Mouse (Mus musculus): ENCODE measurements around the gene D7Ertd443e. TPM values are rescaled to one million over a fixed set of nuclear protein-coding genes. Genes with fewer than 3 reads are reported as not detected.

D7Ertd443e gene
- polyA plus RNA-seq, 1 experiment from 2014 or later = 0.17 TPM

GRCm38 (mm10) chr7:134376786-134377185 is 8.7 kb downstream of the D7Ertd443e start:
- H3K4me2 ChIP-seq = no peak overlapping the region

GRCm38 (mm10) chr7:134372276-134372675 is 13.2 kb downstream of the D7Ertd443e start:
- Histone ChIP-seq H3K27me3 (replicated peaks) (no peaks in the 10 kb centered on the region), H3K4me2 (no peak overlapping the region), H3K9ac (no peak overlapping the region), H3K9me3 (replicated peaks) (no peaks in the 10 kb centered on the region), H3K4me1 (replicated peaks) (no peaks in the 10 kb centered on the region), H3K27ac (ENCODE audit: poor library complexity, severe bottlenecking) (no peak overlapping the region), H3K4me3 (no peak overlapping the region), H3K36me3 (no peaks in the 10 kb centered on the region)
- no peak for ATAC-seq (ENCODE audit: insufficient number of reproducible peaks, low FRiP score)
- 60% methylated on average over 5 of the region's 5 CpGs for WGBS

More at GRCm38 (mm10) chr7:134376786-134377185, 8.7 kb downstream of the D7Ertd443e start:
- Histone ChIP-seq H3K27me3 (replicated peaks) (no peaks in the 10 kb centered on the region), H3K4me1 (replicated peaks) (peaks cover 5% of the 10 kb centered on the region; the same call in 1 of the 2 replicates), H3K27ac (ENCODE audit: poor library complexity, severe bottlenecking) (no peak overlapping the region), H3K9me3 (replicated peaks) (no peaks in the 10 kb centered on the region), H3K9ac (no peak overlapping the region), H3K36me3 (no peaks in the 10 kb centered on the region), H3K4me3 (no peak overlapping the region)
- ATAC-seq (ENCODE audit: insufficient number of reproducible peaks, low FRiP score) = no peak
- 60% methylated on average over 7 of the region's 7 CpGs for WGBS

GRCm38 (mm10) chr7:134369241-134369640 is 16.2 kb downstream of the D7Ertd443e start:
- no peak for ATAC-seq (ENCODE audit: insufficient number of reproducible peaks, low FRiP score)
- Histone ChIP-seq H3K4me3 (no peak overlapping the region), H3K4me1 (replicated peaks) (no peaks in the 10 kb centered on the region), H3K27ac (ENCODE audit: poor library complexity, severe bottlenecking) (no peak overlapping the region), H3K36me3 (no peaks in the 10 kb centered on the region), H3K27me3 (replicated peaks) (no peaks in the 10 kb centered on the region), H3K4me2 (no peak overlapping the region), H3K9me3 (replicated peaks) (no peaks in the 10 kb centered on the region), H3K9ac (no peak overlapping the region)
- 74% methylated on average over 4 of the region's 4 CpGs for WGBS

GRCm38 (mm10) chr7:134362257-134362870 is 23.1 kb downstream of the D7Ertd443e start:
- no peak for ATAC-seq (ENCODE audit: insufficient number of reproducible peaks, low FRiP score)
- no peak overlapping the region for H3K4me3 ChIP-seq
- H3K27ac ChIP-seq (ENCODE audit: poor library complexity, severe bottlenecking) = no peak overlapping the region
- no peaks in the 10 kb centered on the region for H3K36me3 ChIP-seq
- H3K4me2 ChIP-seq = no peak overlapping the region
- H3K9ac ChIP-seq = no peak overlapping the region
- no peaks in the 10 kb centered on the region for H3K9me3 ChIP-seq (replicated peaks)
- H3K4me1 ChIP-seq (replicated peaks) = no peaks in the 10 kb centered on the region
- no peaks in the 10 kb centered on the region for H3K27me3 ChIP-seq (replicated peaks)
- WGBS = 57% methylated on average over 7 of the region's 7 CpGs

- H3K4me1 ChIP-seq (replicated peaks) = no peaks in the 10 kb centered on the region
- H3K36me3 ChIP-seq = no peaks in the 10 kb centered on the region
- no peak overlapping the region for H3K9ac ChIP-seq
- no peak overlapping the region for H3K27ac ChIP-seq (ENCODE audit: poor library complexity, severe bottlenecking)
- H3K9me3 ChIP-seq (replicated peaks) = no peaks in the 10 kb centered on the region
- H3K27me3 ChIP-seq (replicated peaks) = no peaks in the 10 kb centered on the region
- WGBS = 36% methylated on average over 6 of the region's 6 CpGs
- ATAC-seq (ENCODE audit: insufficient number of reproducible peaks, low FRiP score) = peak; percentile 61
- H3K4me3 ChIP-seq = no peak overlapping the region
- H3K4me2 ChIP-seq = no peak overlapping the region
Observed at GRCm38 (mm10) chr7:134348825-134349224, 36.6 kb downstream of the D7Ertd443e start.

GRCm38 (mm10) chr7:134342202-134342601 is 43.3 kb downstream of the D7Ertd443e start:
- Histone ChIP-seq H3K9me3 (replicated peaks) (no peaks in the 10 kb centered on the region), H3K4me3 (no peak overlapping the region), H3K27me3 (replicated peaks) (no peaks in the 10 kb centered on the region), H3K36me3 (no peaks in the 10 kb centered on the region), H3K4me1 (replicated peaks) (no peaks in the 10 kb centered on the region; the same call in 1 of the 2 replicates), H3K9ac (no peak overlapping the region), H3K4me2 (no peak overlapping the region), H3K27ac (ENCODE audit: poor library complexity, severe bottlenecking) (no peak overlapping the region)
- 77% methylated on average over 2 of the region's 2 CpGs for WGBS
- ATAC-seq (ENCODE audit: insufficient number of reproducible peaks, low FRiP score) = no peak

- no peaks in the 10 kb centered on the region for H3K36me3 ChIP-seq
- no peak for ATAC-seq (ENCODE audit: insufficient number of reproducible peaks, low FRiP score)
Observed at GRCm38 (mm10) chr7:134335951-134336350, 49.5 kb downstream of the D7Ertd443e start.

GRCm38 (mm10) chr7:134320979-134321378 is 64.5 kb downstream of the D7Ertd443e start:
- no peaks in the 10 kb centered on the region for H3K4me1 ChIP-seq (replicated peaks)
- no peaks in the 10 kb centered on the region for H3K36me3 ChIP-seq
- no peak overlapping the region for H3K4me2 ChIP-seq
- H3K9me3 ChIP-seq (replicated peaks) = no peaks in the 10 kb centered on the region
- 80% methylated on average over 10 of the region's 10 CpGs for WGBS
- H3K4me3 ChIP-seq = no peak overlapping the region
- H3K9ac ChIP-seq = no peak overlapping the region
- H3K27ac ChIP-seq (ENCODE audit: poor library complexity, severe bottlenecking) = no peak overlapping the region
- no peak for ATAC-seq (ENCODE audit: insufficient number of reproducible peaks, low FRiP score)
- H3K27me3 ChIP-seq (replicated peaks) = no peaks in the 10 kb centered on the region

More at GRCm38 (mm10) chr7:134335951-134336350, 49.5 kb downstream of the D7Ertd443e start:
- WGBS = 68% methylated on average over 3 of the region's 3 CpGs
- no peak overlapping the region for H3K27ac ChIP-seq (ENCODE audit: poor library complexity, severe bottlenecking)
- no peaks in the 10 kb centered on the region for H3K27me3 ChIP-seq (replicated peaks)
- no peaks in the 10 kb centered on the region for H3K4me1 ChIP-seq (replicated peaks)
- no peak overlapping the region for H3K9ac ChIP-seq
- no peak overlapping the region for H3K4me2 ChIP-seq
- H3K9me3 ChIP-seq (replicated peaks) = no peaks in the 10 kb centered on the region
- no peak overlapping the region for H3K4me3 ChIP-seq

GRCm38 (mm10) chr7:134302084-134302483 is 83.4 kb downstream of the D7Ertd443e start:
- no peak overlapping the region for H3K27ac ChIP-seq (ENCODE audit: poor library complexity, severe bottlenecking)
- no peaks in the 10 kb centered on the region for H3K36me3 ChIP-seq
- no peak overlapping the region for H3K9ac ChIP-seq
- no peaks in the 10 kb centered on the region for H3K9me3 ChIP-seq (replicated peaks)
- 83% methylated on average over 3 of the region's 3 CpGs for WGBS
- H3K4me2 ChIP-seq = no peak overlapping the region
- H3K4me1 ChIP-seq (replicated peaks) = no peaks in the 10 kb centered on the region
- ATAC-seq (ENCODE audit: insufficient number of reproducible peaks, low FRiP score) = no peak
- H3K27me3 ChIP-seq (replicated peaks) = no peaks in the 10 kb centered on the region
- no peak overlapping the region for H3K4me3 ChIP-seq

GRCm38 (mm10) chr7:134301285-134301684 is 84.2 kb downstream of the D7Ertd443e start:
- H3K4me3 ChIP-seq = no peak overlapping the region
- H3K4me2 ChIP-seq = no peak overlapping the region
- no peaks in the 10 kb centered on the region for H3K27me3 ChIP-seq (replicated peaks)
- 43% methylated on average over 8 of the region's 8 CpGs for WGBS
- H3K4me1 ChIP-seq (replicated peaks) = no peaks in the 10 kb centered on the region
- no peak overlapping the region for H3K9ac ChIP-seq
- H3K9me3 ChIP-seq (replicated peaks) = no peaks in the 10 kb centered on the region
- no peak overlapping the region for H3K27ac ChIP-seq (ENCODE audit: poor library complexity, severe bottlenecking)
- ATAC-seq (ENCODE audit: insufficient number of reproducible peaks, low FRiP score) = no peak
- H3K36me3 ChIP-seq = no peaks in the 10 kb centered on the region

- no peak for ATAC-seq (ENCODE audit: insufficient number of reproducible peaks, low FRiP score)
- Histone ChIP-seq H3K27me3 (replicated peaks) (no peaks in the 10 kb centered on the region), H3K4me3 (no peak overlapping the region), H3K4me1 (replicated peaks) (peaks cover 15% of the 10 kb centered on the region), H3K9me3 (replicated peaks) (no peaks in the 10 kb centered on the region; the same call in 1 of the 2 replicates), H3K27ac (ENCODE audit: poor library complexity, severe bottlenecking) (no peak overlapping the region), H3K36me3 (no peaks in the 10 kb centered on the region), H3K9ac (no peak overlapping the region), H3K4me2 (no peak overlapping the region)
- 73% methylated on average over 3 of the region's 3 CpGs for WGBS
Observed at GRCm38 (mm10) chr7:134292750-134293149, 92.7 kb downstream of the D7Ertd443e start.
